Mouse (Mus musculus) kidney, adult 11 months (tissue): ENCODE measurements around the gene Cox6b1.
A peak's percentile ranks its signal among the peaks of the same experiment; 100 is the strongest.

Experiments used
- DNase-seq: peaks from one replicate; pipeline ENCODE4 v3.0.0; 2022

Gene Cox6b1

DNA sequence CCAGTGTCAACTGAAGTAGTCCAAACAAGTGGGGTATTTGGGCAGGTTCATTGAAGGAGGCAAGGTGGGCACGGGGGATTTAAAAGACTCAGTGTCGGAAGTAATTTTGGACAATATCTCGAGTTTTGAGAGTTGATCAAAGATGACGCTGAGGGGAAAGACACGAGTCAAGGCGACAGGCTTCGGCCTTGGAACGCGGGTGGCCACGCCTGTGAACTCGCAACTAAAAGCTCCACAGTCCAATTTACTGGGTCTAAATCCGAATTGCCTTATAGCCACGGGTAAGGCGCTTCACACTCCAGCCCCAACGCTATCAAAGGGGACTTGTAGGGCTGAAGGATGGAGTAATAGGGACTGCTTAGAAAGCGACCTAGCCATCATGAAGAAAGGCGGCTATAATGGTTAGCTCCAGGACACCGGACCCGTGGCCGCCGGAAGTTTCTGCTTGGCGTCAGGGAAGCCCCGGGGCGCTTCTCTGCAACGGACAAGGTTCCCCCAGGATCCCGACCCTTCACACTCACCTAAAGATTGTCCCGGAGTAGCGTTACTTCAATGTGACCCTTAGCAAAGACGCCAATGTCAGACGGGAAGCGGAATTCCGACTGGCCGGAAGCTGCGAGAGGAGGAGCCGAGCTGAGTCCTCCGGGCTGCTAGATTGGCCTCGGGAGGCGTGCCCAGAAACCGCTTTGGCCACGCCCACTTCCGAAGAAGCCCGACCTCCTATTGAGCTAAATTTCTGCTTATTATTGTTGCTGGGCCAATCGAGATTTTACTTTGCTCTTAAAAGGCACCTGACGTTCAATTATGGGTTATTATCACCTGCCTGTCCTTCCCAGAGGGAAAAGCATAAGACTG is at the start of gene Cox6b1:
Gene Cox6b1 (minus strand): TSS at position 622 of the 855 bp plus-strand sequence.
- DNase-seq = peak; percentile 88

DNA sequence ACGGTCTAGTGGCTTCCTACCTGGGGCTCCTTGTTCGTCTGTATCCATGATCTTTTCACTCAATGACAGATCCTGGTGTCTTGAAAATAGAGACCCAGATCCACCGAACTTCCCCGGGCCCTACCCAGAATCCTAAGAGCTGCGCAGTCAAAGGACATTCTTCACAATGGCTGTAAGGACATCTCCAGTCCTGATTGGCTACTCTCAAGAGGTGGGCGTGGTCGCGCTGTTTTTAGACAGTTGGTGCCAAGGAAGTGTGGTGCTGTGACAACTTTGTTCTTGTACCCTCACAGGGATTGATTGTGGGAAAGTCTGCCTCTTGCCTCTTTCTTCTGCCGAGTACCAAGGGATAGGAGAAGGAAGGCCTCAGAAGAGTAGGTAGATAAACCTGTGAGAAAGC is 45.5 kb upstream of the Cox6b1 start, which contains the start of gene Pmis2:
Gene Pmis2 (minus strand): TSS at position 126 of the 400 bp plus-strand sequence.
- no peak for DNase-seq

DNA sequence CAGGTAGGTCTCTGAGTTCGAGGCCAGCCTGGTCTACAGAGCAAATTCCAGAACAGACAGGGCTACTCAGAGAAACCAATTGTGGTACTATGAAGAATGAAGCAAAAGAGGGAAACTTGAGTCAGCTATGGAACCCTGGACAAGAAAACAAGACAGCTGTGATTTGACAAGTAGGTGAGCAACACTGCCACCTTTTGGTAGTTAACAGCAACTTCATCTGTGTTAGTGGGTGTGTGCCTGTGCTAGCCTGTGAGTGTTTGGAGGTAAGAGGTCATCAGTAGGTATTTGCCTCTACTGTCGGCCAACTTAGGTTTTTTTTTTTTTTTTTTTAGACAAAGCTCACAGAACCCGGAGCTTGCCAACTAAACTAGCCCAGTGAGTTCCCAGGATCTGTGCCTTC is 43.3 kb upstream of the Cox6b1 start:
- DNase-seq = no peak

DNA sequence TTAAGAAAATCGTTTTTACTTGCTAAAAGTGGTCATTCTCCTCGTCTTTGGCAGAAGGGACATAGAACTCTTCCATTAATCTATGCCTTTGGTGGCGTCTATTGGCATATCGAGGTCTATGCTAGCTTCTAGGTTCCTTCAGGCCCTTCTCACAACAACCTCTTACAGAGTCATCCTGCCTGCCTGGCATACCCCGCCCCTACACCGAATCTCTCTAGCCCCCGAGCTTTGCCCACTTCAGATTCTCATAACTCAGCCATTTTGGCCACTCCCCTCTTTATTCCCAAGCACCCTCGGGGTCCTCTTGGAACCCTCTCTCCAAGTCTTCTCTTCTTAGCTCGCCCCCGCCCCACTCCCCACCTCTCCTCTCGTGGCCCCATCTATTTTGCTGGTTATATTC is 39.4 kb upstream of the Cox6b1 start:
- DNase-seq = no peak

DNA sequence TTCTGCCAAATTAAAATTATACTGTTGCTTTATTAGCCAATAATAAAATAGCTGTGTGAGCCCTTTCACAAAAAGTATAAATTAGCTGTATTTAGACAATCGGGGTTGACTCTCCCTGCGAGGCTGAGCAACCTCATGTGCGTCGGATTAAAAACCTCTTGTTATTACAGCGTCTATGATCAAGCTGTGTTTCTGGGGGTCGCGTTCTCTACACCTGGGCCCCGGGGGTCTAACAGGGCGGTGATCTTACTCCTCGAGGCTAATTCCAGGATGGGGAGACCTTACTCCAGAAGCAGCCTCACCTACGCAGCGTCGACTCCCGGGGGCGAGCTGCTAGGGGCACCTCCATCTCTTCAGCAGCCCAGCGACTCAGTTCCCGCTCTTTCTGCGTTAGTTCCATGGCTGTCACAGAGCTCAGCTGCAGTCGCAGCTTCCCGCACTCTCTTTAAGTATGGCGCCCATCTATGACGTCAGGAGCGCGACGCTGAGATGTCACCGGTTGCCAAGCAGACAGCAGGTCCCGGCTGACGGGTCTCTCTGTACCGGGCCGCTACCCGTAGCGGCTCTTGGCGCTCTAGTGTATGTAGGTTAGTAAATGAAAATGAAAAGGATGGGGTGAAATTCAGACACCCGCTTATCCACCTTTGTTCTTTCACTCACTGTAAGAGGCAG is 38.7 kb upstream of the Cox6b1 start, which contains the start of gene Haus5:
Gene Haus5 (minus strand): TSS at position 466 of the 672 bp plus-strand sequence.
- peak; percentile 85 for DNase-seq

DNA sequence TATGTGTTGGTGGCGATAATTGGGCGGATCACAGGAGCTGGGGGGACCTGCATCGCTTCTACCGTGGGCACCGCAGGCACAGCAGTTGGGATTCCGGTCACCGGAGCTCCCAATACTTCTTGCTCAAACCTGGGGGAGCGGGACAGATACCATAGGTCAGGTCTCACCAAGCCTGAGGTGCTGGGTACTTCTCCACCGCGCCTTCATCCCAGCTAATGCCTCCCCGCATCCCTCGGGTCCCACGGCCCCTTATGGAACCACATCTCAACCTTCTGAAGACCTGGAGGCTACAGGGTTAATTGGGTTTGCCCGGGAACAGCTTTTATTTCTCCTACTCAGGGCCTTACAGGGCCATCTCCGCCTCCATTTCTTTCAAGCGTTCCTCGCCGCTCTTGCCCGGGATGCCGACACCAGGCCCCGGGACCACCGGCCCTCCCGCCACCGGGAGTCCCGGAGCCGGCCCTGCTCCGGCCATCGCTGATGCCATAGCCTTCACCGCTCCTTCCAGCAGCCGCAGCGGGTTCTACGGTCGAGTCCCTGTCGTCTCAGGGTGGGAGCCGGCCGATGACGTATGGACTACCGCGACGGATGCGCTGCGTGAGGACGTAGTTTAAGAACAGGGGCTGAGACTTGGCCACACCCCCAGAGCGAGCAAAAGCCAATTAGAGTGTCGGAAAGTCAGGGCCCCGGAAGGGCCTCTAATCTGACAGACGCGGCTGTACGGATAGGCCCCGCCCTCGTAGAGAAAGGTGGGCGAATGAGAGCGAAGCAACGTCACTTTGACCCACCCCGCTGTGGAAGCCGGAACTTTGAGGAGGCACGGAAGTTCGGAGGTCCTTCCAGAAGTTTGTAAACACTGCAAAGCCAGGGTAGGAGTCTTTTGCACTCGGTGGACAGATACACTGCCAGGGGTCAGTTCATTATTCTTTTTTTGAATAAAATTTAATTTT is 23.9 kb upstream of the Cox6b1 start, which contains the start of gene Rbm42:
Gene Rbm42 (minus strand): TSS at position 727 of the 950 bp plus-strand sequence.
- DNase-seq = peak; percentile 99

DNA sequence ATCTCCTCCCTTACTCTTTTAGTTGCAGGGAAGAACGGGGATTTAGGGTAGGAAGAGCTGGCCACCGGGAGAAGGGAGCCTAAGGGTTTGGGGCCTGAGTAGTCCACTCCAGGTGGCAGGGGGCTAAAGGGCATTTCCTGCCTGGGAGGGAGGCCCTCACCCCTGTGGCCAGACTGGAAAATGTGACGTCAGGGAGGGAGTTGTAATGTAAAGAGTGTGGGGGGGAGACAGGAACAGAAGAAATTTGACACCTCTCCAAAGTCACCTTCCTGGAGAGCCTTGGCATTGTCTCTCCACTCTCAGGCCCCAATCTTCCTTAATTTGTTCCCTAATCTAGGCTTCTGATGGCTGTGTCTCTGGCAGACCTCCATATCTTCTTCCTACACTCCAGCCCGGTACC is 13.1 kb upstream of the Cox6b1 start:
- no peak for DNase-seq

DNA sequence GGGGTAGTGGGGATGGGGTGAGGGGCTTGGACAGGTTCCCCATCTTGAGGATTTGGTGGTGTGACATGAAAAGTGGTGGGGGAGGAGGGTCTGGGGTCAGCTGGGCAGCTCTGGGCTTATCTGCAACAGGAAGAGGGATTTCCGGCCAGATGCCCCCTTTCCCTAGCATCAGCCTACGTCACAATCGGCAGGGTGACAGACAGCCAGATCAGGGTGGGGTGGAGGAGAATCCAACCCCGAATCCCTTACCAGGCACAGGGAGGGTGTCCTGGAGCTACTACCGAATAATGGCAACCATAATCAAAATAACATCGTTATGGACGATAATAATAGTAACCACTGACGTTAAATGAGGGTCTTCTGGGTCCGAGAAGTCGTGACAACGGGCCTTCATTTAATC is 10.4 kb upstream of the Cox6b1 start:
- DNase-seq = no peak

DNA sequence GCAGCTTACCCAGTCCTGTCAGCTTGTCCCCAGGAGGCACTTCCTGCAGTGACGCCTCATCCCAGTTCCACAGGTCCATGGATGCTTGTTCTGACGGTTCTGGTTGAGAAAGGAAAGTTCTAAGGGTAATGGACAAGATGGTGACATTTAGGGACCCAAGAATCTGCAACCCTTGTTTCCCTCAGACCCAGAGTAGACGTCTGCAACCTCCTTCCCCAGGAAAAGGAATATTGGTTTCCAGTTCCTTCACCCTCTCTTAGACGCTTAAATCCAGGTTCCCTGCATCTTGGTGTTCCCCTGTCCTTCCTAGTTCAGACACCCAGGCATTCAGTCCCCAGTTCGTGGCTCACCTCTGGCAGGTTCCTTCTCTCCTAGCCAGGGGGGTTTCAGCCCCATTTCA is 9.8 kb upstream of the Cox6b1 start, which contains the start of gene Etv2:
Gene Etv2 (minus strand): TSS at position 101 of the 400 bp plus-strand sequence.
- no peak for DNase-seq

DNA sequence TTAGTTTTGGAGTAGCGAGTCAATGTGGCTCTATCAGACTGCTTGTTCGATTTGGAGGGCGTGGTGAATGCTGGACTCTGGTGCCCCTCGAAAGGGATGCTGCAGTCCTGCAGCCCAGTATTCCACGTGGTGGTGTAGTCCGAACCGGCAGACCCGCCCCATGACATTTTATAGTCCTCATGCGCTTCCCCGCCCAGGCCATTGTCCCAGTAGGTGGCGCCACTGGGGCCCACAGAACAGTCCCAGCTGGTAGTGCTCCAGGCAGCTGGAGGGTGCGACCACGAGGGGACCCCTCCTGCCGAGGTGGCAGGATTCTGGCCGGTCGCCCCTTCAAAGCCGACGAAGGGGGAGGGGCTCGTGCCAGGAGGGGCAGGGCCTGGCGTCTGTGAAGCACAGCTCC is 8.7 kb upstream of the Cox6b1 start:
- DNase-seq = peak; percentile 18

DNA sequence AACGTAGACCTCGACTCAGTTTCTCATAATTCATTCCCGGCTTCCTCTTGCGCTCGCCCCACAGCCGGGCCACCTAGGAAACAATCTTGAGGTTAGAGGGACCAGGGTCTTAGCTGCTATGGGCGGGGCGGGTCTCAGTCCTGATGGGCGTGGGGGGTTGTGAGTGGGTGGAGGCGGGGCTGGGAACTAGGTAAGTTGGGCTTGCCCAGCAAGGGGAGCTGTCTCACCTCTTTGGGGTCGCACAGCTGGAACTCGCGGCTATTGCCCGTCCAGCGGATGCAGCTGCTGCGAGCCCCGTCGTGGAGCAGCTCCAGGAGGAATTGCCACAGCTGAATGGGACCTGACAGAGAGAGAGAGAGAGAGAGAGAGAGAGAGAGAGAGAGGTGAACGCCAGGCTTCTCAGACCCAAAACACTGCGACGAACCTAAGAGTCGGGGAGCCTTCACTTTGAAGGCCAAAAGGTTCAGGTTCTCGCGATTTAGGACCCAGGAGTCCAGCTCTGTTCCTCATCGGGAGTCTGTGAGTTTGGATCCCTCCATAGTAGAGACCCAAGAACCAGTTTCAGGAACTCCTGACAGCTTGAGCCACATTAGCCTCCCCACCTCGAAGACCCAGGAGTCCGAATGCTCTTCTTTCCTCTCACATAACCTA is 7.9 kb upstream of the Cox6b1 start:
- DNase-seq = no peak

DNA sequence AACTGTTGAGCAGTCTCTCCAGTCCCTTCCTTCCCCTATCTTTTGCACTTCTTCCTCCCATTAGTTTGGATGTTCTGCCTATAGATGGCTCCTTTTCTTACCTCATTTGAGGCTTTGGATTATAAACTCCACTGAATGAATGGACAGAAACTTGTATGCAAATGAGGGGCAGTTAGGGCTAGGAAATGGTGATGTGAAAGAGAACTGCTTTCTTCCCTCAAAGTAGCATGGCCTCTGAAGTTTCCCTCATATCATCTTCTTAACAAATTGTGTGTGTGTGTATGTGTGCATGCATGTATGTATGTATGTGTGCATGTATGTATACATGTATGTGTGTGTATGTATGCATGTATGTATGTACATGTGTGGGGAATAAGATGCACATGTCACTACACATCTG is 3.1 kb upstream of the Cox6b1 start:
- DNase-seq = no peak

DNA sequence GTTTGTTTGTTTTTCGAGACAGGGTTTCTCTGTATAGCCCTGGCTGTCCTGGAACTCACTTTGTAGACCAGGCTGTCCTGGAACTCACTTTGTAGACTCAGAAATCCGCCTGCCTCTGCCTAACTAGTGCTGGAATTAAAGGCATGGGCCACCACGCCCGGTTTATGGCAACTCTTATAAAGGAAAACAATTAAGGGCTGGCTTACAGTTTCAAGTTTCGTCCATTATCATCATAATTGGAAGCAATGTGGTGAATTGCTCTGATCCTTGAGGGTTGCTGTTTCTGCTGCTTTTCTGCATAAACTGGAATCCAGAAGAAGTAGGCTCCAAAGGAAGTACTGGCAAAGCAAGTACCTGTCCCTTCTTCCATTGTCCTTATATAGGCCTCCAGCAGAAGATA is 696 bp upstream of the Cox6b1 start:
- no peak for DNase-seq

DNA sequence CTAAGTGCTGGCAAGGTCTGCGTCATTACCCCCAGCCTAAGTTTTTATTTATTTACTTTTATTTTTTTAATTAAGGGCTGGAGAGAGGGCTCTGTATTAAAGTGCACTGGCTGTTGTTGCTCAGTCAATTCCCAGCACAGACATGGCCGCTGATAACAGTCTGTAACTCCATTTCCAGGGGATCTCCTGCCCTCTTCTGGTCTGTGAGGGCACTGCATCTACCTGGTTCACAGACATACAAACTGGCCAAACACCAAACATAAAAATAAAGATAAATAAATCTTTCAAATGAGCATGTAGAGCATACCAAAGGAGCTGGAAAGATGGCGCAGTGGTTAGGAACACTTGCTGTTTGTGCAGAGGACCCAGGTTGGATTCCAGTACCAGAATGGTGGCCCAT is 6.7 kb downstream of the Cox6b1 start:
- no peak for DNase-seq

DNA sequence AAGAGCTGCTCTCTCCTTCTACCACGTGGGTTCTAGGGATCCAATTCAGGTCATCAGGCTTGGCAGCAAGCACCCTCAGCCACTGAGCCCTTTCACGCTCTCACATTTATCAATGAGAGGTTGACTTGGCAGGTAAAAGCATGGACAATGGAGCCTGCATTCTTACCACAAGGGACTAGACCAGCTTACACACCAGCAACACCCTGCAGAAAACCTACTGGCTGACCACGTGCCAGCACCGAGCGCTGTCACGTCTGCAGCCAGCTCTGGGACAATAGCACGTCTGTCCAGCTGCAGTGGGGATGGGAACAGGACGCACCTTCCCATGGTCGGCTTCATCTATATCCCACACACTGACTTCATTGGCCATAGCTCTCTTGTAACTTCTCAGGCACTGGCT is 7.3 kb downstream of the Cox6b1 start:
- DNase-seq = no peak

DNA sequence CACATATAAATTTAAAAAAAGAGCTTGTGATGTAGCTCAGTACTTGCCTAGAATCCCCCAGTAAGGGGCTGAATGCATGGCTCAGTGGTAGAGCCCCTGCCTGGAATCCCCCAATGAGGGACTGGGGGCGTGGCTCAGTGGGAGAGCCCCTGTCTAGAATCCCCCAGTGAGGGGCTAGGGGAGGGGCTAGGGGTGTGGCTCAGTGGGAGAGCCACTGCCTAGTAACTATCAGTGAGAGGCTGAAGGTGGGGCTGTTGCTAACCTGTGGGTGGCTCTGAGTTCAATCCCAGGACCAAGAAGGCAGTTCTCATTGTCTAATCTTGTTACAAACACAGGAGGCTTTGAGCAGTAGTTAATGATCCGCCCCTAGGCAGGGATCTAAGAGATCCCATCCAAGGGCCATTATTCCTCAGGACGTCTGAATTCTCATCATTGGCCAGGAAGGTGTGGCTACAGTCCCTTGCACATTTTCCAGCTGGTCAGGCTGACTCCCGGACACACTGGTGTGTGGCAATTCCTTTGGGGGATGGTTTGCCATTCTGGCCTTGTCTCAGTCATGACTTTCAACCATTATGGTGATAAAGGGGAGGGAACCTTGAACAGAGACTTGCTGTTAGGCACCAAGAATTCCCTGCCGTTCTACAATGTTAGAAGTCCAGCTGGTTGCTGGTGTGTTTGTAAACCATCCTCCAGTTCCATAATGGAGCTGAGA is 10.7 kb downstream of the Cox6b1 start:
- no peak for DNase-seq

DNA sequence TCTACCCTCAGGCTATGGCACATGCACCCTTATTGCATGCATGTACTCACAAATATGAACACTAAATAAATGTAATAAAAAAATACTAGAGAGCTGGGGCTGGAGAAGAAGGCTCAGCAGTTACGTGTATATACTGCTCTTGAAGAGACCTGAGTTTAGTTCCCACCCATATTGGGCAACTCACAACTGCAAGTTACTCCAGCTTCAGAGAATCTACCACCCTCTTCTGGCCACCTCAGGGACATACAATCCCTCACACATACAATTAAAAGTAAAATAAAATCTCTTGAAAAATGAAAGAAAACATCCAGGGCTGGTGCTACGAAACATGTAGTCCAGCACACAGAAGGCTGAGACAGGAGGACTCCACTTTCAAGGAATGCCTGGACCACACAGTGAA is 11.5 kb downstream of the Cox6b1 start:
- DNase-seq = no peak

DNA sequence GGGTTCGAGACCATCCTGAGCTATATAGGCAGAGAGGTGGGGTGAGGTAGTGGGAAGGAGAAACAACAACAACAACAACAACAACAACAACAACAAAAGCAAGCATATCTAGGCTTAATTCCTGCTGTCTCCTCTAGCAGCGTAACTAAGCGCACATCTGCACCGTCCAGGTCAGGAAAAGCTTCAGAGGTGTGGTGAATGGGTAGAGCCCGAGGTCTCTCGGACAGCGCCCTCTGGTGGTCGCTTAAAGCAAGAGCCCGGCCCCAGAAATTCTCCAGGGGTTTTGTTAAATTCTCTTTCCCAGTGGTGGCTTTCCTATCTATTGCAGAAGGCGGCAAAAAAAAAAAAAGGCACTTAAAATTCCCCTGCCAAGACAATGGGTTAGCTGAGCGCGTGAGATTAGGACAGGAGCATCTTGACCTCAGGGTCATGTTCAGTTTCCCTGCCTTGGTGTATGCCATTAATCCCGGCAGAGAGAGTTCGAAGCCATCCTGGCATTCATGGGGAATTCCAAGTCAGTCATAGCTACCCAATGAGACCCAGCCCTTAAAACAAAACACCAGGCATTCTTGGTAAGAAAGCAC is 12.3 kb downstream of the Cox6b1 start:
- DNase-seq = peak; percentile 59

DNA sequence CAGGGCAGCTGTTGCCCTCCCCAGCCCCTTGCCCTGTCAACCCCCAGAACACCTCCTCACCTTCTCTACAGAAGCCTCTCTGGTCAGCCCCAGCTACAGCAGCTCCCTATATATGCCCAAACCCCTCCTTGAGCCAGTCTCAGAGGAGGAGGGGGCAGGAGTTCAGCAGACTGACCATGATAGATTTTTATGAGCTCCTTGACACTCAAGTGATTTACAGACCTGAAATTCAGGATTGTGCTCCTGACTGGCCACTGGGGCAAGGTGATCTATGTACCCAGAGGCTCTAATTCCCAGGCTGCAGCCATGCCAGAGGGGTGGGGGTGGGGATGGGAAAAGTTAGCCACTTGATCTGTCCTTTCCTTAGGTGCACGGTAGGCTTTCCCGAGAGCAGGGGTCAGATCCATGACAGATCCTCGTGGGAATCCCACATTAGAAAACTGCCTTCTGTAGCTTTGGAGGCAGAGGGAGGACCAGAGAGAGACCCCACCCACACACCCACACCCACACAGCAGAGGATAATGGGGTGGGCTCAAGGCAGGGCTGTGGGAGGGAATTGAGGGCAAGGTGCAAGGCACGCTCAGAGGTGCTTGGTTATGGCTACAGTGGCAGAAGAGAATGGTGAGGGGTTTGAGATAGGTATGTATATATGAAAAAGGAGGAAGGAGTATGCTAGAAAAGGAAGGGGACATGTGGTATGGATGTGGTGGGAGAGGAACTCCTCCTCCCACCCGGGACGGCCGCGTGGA is 13.1 kb downstream of the Cox6b1 start, which contains the start of gene Upk1a:
Gene Upk1a (minus strand): TSS at position 194 of the 749 bp plus-strand sequence.
- DNase-seq = no peak

DNA sequence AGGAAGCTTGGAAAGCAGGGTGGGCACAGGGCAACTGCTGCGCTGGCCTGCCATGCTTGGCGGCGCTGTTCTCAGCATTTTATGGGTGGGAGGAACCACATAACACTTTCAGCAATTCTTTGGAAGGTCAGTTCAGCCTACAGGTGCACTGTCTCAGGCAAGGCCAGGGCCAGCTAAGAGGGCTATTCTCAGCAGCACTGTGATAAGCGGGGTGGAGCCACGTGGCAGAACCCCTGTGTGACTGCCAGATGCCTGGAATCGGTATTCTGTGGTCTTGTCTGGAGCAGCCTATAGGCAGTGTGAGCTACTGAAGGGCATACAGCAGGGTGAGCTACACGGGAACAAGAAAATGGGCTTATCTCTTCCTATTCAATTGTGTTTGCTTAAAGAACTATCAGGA is 15.9 kb downstream of the Cox6b1 start:
- DNase-seq = no peak
